Mouse (Mus musculus): ENCODE data around the gene Elovl7.

Elovl7 gene

DNA sequence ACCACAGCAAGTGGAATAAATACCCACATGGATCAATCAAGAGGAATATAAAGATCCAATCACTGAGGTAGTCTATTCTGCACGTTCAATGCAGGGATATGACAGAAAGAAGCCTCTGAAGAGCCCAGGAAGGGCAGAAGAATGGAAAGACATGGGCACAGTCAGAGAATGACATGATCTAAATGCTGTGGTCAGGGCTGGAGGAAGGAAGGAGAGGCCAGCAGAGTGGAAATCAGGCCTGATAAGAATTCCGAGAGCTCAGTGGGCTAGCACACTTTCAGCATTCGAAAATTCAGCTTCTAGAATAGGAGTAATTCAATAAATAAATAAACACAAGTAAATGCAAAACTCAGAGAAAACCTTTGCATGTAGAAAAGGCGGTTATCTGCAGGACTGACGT is 27.5 kb downstream of the Elovl7 start:
- DNase-seq (ENCODE audit: low spot score) = no peak

GRCm38 (mm10) chr13:108245086-108245697 is 31.0 kb downstream of the Elovl7 start:
- DNase-seq (ENCODE audit: low spot score) = no peak

DNA sequence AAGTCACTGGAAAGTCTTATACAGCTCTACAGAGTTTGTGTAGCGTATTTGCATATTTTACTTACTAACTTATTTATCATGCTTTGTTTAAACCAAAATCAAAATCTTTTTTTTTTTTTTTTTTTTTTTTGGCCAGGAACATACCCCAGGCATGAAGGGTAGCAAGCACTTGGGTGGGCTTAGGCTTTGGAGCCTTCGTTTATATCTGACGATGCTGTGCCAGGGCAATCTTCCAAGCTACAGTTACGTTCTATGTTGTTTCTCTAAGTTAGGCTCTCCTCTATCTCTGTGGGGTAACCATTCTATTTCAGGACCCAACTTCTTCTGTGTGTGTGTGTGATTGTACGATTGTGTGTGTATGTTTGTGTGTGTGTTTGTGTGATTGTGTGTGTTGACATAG is 36.9 kb downstream of the Elovl7 start:
- no peak for DNase-seq (ENCODE audit: low spot score)

- DNase-seq (ENCODE audit: low spot score) = no peak
Measured at GRCm38 (mm10) chr13:108253977-108254376, 39.8 kb downstream of the Elovl7 start.

DNA sequence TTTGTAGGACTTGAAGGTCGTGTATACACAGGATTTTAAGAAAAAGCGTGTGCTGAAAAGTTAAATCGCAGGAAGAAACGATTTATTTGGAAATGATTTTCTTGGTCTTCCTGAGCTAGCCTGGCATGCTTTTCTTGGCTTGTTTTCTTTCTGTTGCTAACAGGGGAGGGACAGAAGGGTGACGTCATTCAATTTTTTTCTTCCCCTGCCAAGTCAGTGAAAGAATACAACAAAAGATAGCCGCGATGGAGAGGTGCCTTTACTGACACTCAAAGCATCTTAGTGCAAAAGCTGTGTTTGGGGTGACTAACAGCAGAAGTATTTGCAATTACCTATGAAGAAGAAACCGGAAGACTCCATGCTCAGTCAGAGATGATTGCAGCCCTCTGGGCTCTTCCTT is 48.8 kb downstream of the Elovl7 start:
- DNase-seq (ENCODE audit: low spot score) = no peak

DNA sequence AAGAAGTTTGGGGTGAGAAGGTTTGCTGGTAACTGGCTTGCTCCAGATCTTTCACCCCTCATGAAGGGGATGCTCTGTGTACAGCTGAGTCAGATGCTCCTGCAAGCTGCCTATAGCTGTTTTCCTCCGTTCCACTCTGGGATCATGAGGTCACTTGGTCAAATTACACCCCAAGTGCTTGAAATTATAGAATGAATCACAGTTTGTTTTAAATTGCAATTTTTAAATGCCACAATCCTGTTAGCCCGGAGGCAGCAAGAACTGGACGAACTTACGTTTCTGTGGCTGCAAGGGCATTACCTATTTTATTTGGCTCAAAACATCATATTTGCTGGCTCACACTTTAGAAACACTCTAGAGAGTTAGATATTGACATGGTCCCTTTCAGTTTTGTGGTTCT is 51.2 kb downstream of the Elovl7 start:
- no peak for DNase-seq (ENCODE audit: low spot score)

- no peak for DNase-seq (ENCODE audit: low spot score)
Measured at GRCm38 (mm10) chr13:108267841-108268634, 53.8 kb downstream of the Elovl7 start.

DNA sequence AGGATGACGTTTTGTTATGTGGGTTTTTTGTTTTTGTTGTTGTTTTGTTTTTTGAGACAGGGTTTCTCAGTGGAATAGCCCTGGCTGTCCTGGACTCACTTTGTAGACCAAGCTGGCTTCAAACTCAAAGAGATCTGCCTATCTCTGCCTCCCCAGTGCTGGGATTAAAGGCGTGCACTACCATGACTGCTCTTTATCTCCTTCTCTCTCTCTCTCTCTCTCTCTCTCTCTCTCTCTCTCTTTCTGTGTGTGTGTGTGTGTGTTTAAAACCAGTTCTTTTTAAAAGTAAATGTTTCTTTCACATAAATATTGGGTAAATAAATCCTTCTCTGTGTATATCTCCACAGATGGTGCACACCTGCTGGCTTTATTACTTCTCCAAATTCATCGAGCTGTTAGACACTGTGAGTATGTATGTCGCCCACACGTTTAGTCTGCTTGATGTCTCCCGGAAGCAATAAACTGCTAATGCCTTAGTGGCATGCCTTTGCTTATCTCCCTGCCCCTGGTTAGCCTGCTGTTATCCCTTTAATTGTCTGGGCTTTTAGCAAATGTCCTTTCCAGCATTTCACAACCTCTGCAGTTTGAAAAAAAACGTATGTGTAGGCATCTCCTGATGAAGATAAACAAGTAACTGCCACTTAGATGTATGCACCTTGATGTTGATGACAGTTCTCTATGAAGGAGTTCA is 57.4 kb downstream of the Elovl7 start:
- no peak for DNase-seq (ENCODE audit: low spot score)

DNA sequence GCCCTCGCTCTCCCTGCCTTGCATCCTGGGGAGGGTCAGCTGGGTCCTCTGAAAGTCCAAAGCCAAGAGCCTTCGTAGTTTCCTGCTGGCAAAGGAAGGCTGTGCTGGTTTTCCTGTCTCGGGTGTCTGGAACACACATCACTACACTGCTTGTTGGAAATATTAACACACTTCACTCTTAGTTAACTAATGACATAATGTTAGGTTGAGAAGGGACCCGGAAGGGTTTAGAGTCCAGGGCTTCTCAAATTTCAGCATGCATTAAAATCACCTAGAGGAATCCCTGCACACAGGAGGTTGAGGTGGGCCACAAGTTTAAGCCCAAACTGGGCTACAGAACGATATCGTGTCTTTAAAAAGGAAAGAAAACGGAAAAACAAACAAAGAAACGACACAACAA is 58.1 kb downstream of the Elovl7 start:
- no peak for DNase-seq (ENCODE audit: low spot score)

- no peak for DNase-seq (ENCODE audit: low spot score)
Measured at GRCm38 (mm10) chr13:108273034-108273433, 58.8 kb downstream of the Elovl7 start.

DNA sequence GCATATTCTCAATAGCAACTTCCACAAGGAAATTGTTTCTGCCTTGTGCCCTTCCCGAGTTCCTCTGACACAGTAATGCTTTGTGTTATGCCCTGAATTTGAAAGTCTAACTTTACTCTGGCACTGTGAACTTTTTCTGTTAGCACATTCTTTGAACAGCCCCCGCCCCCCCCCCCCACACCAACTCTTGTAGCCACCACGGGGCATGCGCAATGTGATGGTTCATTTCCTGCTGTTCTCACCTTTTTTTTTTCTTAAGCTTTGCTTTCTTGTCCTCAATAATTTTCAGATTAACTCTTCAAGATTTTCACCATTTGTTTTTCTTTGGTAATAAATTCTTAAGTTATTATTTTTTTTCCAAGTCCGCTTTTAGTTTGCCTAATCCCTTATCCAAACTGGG is 59.3 kb downstream of the Elovl7 start:
- no peak for DNase-seq (ENCODE audit: low spot score)

DNA sequence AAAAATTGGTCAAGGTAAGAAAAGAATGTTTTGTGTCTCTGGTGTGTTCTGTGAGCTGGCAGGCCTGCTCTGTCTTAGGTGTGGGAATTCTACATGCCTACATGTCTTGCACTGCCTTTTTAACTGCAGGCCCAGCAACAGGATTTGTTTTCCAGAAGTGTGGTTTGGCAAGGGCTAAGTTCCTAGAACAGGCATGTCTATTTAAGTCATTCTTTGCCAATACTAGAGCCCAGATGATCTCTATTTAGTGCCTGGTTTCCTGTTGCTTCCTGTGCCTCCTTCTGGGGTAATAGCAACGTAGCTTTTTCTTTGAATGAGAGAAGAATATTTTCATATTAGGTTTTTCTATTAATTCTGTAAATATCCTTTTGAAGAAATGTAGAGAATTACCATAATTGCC is 62.4 kb downstream of the Elovl7 start:
- DNase-seq (ENCODE audit: low spot score) = no peak

- DNase-seq (ENCODE audit: low spot score) = no peak
Measured at GRCm38 (mm10) chr13:108277320-108277719, 63.1 kb downstream of the Elovl7 start.

GRCm38 (mm10) chr13:108278592-108278991 is 64.4 kb downstream of the Elovl7 start:
- no peak for DNase-seq (ENCODE audit: low spot score)

DNA sequence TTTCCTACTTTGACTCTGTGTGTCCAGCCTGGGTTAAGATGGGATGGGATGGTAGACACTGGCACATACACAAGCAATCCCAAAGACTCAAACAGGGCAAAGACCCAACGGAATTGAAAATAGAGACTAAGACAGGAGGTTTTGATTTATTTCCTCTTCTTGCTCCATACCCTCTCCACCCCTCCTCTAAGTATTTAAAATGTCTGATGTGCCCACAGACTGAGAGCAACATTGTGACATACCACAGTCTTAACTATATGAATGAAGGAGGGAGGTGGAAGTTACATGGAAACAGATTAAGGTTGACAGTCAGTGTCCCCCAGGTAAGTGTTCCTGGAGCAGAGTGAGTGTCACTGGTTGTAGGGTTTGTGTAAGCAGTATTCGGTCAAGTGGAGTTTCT is 70.1 kb downstream of the Elovl7 start:
- no peak for DNase-seq (ENCODE audit: low spot score)

GRCm38 (mm10) chr13:108287953-108288352 is 73.7 kb downstream of the Elovl7 start:
- no peak for DNase-seq (ENCODE audit: low spot score)

DNA sequence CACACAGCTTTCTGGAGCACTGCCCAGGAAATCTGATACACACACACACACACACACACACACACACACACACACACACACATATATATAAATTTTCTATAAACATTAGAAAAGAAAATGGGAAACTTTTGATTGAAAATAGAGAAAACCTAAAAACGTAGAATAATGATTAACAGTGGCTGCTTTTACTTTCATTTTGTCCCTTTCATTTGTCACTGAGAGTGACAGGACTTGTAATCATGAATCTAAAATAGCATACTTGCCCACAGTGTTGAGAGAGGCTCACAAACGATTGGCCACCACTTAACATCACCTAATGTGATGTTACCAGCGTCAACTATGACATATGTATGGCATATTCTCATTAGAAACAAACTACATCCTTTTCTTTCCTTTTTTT is 75.2 kb downstream of the Elovl7 start:
- DNase-seq (ENCODE audit: low spot score) = no peak

GRCm38 (mm10) chr13:108290314-108290713 is 76.1 kb downstream of the Elovl7 start:
- no peak for DNase-seq (ENCODE audit: low spot score)

DNA sequence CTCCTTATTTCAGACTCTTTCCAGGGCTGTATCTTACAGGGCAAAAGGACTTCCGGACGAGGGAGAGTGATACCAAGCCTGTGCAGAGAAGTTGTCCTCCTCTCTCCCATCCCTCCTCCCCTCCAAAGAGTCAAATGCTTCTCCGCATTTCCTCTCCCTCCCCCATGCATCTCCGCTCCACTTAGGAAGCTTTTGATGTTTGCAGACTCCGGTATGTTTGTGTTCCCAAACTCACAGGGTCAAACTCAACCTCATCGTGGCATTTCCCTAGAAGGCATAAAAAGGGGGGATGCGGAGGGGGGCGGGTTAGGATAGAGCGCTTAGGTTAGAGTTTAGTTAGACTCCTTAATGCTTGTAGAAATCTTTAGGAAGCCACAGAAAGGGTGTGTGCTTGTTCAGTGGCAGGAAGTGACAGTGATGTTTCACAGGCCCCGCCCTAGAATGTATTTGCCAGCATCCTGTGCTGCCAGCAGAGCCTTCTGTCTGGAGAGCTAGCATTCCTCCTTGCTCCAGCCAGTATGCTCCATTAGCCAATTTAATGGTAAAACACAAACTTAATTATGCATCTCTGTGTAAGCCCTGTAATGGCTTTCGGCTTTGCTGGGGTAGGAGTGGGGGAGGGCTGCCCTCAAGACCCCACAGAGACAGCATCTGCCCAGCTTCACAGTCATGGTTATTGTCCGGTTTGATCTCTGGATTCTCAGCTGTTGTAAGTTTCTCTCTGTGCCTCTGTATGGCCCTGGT is 83.3 kb downstream of the Elovl7 start:
- DNase-seq (ENCODE audit: low spot score) = no peak

GRCm38 (mm10) chr13:108298241-108298640 is 84.0 kb downstream of the Elovl7 start:
- DNase-seq (ENCODE audit: low spot score) = no peak

- no peak for DNase-seq (ENCODE audit: low spot score)
Measured at GRCm38 (mm10) chr13:108300346-108300950, 86.2 kb downstream of the Elovl7 start.

GRCm38 (mm10) chr13:108301411-108301810 is 87.2 kb downstream of the Elovl7 start:
- DNase-seq (ENCODE audit: low spot score) = no peak
